23 mouse cellular contexts compared by ENCODE assay signal in the genomic region with DNA sequence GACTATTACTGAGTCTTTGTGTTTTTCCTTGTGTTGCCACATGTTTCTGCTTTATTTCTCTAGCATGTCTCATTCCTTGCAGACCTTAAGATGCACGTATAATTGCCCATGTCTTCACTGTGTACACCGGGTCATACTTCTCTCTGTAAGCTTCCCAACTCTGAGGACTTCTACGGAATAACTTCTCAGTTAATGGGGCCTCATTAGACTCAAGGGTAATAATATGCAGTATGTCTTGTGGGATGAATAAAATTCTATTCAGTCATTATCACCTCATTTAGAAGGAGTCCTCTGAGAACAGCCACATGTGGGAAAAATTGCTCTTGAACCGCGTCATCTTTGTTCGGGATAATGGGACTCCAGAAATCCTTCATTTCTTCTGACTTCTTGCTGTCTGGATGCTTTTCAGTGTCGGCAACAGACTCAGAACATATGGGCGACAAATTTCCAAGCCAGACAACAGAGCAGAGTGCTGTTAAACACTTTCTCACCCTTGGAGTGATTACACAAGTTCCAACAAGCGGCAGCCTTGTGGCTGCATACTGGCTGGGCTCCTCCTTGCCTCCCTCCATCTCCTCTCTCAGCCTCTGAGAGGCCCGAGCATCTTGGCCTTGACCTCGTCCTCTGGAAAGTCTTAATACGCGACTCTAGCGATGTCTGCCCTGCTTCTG. TPM values are rescaled to one million over a fixed set of nuclear protein-coding genes. Genes with fewer than 3 reads are reported as not detected.
DNase-seq lines count a peak whose midpoint lies in the region; ATAC-seq and TF ChIP-seq lines count a peak whose summit lies in the region.
"Had no signal": no experiment of that assay in that cellular context is flagged by ENCODE, and none has a peak within 500 bp of the region (broad histone marks: within the 10 kb centered on the region; RNA-seq: fewer than 3 reads in every experiment).

No protein-coding gene starts in this region.

- no peak overlapping the region for H3K27ac ChIP-seq in lung, embryonic 14.5 days (ENCODE audit: low read depth)
- no peak overlapping the region for H3K27ac ChIP-seq in embryonic facial prominence, embryonic 14.5 days (replicated peaks; ENCODE audit: low read depth, low read length)
- H3K27ac ChIP-seq in limb, embryonic 11.5 days (replicated peaks; ENCODE audit: low read depth, low read length), result no peak overlapping the region
- H3K27ac ChIP-seq: hindbrain, embryonic 10.5 days; hindbrain, embryonic 15.5 days; layer of hippocampus, adult 2 months; midbrain, embryonic 10.5 days; midbrain, embryonic 15.5 days had no signal

- 37% methylated on average over 14 of the region's 14 CpGs for WGBS in lung, embryonic 14.5 days
- 52% methylated on average over 14 of the region's 14 CpGs for WGBS in embryonic facial prominence, embryonic 14.5 days
- WGBS in limb, embryonic 11.5 days, result 56% methylated on average over 14 of the region's 14 CpGs

- no peak overlapping the region for H3K9ac ChIP-seq in lung, embryonic 14.5 days
- H3K9ac ChIP-seq in embryonic facial prominence, embryonic 14.5 days (ENCODE audit: low read depth, low read length), result no peak overlapping the region
- H3K9ac ChIP-seq in limb, embryonic 11.5 days (ENCODE audit: low read length), result no peak overlapping the region
- H3K9ac ChIP-seq: hindbrain, embryonic 15.5 days; midbrain, embryonic 15.5 days had no signal

- no peaks in the 10 kb centered on the region for H3K4me1 ChIP-seq in lung, embryonic 14.5 days (ENCODE audit: insufficient read depth)
- H3K4me1 ChIP-seq in embryonic facial prominence, embryonic 14.5 days (ENCODE audit: control insufficient read depth, insufficient read depth, low read length), result no peaks in the 10 kb centered on the region
- H3K4me1 ChIP-seq in limb, embryonic 11.5 days (ENCODE audit: control insufficient read depth, insufficient read depth, low read length), result no peaks in the 10 kb centered on the region
- H3K4me1 ChIP-seq: midbrain, embryonic 15.5 days had no signal

- no peak for TF ChIP-seq CTCF in lung, embryonic 14.5 days (IDR thresholded peaks at IDR 0.05; ENCODE audit: low read depth)
- TF ChIP-seq CTCF in brain, embryonic 14.5 days (IDR thresholded peaks at IDR 0.05; ENCODE audit: borderline replicate concordance, extremely low read depth, insufficient read depth, insufficient read length), result no peak

- no peak overlapping the region for H3K4me3 ChIP-seq in lung, embryonic 14.5 days (ENCODE audit: low read depth, low read length)
- H3K4me3 ChIP-seq in embryonic facial prominence, embryonic 14.5 days (ENCODE audit: low read depth, low read length), result no peak overlapping the region
- no peak overlapping the region for H3K4me3 ChIP-seq in limb, embryonic 11.5 days (ENCODE audit: low read depth, low read length)
- H3K4me3 ChIP-seq: hindbrain, embryonic 10.5 days; hindbrain, embryonic 15.5 days; layer of hippocampus, adult 2 months; midbrain, embryonic 10.5 days; midbrain, embryonic 15.5 days had no signal

- DNase-seq in lung, embryonic 14.5 days, result peak; percentile 35
- no peak for DNase-seq in lung, postnatal 25 days (ENCODE audit: low spot score)
- DNase-seq in brain, embryonic 14.5 days (ENCODE audit: low read depth), result peak; percentile 65
- DNase-seq in embryonic facial prominence, embryonic 14.5 days (ENCODE audit: low spot score), result peak; percentile 41
- peak; percentile 27 for DNase-seq in limb, embryonic 11.5 days (ENCODE audit: low spot score)
- no peak for DNase-seq in spleen, adult 18-20 months
- no peak for DNase-seq in right cerebral cortex, postnatal 14 days
- DNase-seq: adrenal gland, postnatal 36 days; B cell, adult 2 months; cerebellum, adult 2 months; cerebellum, postnatal 14 days; gastrocnemius, postnatal 14 days; heart, postnatal 14 days; kidney, adult 2 months; kidney, postnatal 36 days; thymus, adult 2 months; thymus, postnatal 4 days had no signal

- peak; percentile 41; the same call in 1 of the 2 replicates for ATAC-seq in lung, embryonic 14.5 days (ENCODE audit: insufficient read depth)
- no peak; the same call in 1 of the 2 replicates for ATAC-seq in embryonic facial prominence, embryonic 14.5 days (ENCODE audit: low read depth)
- no peak for ATAC-seq in limb, embryonic 11.5 days (ENCODE audit: insufficient number of reproducible peaks, low FRiP score, low TSS enrichment, low read depth)
- ATAC-seq: midbrain, embryonic 15.5 days had no signal

- TF ChIP-seq POLR2A in brain, embryonic 14.5 days (IDR thresholded peaks at IDR 0.05; ENCODE audit: borderline replicate concordance, extremely low read depth, insufficient read depth, insufficient read length, poor library complexity, severe bottlenecking), result no peak

- H3K9me3 ChIP-seq in lung, embryonic 14.5 days (ENCODE audit: low read depth, low read length), result no peaks in the 10 kb centered on the region
- no peaks in the 10 kb centered on the region for H3K9me3 ChIP-seq in embryonic facial prominence, embryonic 14.5 days (ENCODE audit: control insufficient read depth, low read length)
- no peaks in the 10 kb centered on the region for H3K9me3 ChIP-seq in limb, embryonic 11.5 days (ENCODE audit: control insufficient read depth, low read length)
- H3K9me3 ChIP-seq: hindbrain, embryonic 10.5 days; hindbrain, embryonic 15.5 days; midbrain, embryonic 10.5 days; midbrain, embryonic 15.5 days had no signal

- H3K4me2 ChIP-seq in lung, embryonic 14.5 days, result no peak overlapping the region
- H3K4me2 ChIP-seq in embryonic facial prominence, embryonic 14.5 days (ENCODE audit: low read depth, low read length), result no peak overlapping the region
- no peak overlapping the region for H3K4me2 ChIP-seq in limb, embryonic 11.5 days (ENCODE audit: low read depth, severe bottlenecking)
- H3K4me2 ChIP-seq: hindbrain, embryonic 15.5 days; liver, embryonic 11.5 days; midbrain, embryonic 15.5 days had no signal

- no peaks in the 10 kb centered on the region for H3K27me3 ChIP-seq in lung, embryonic 14.5 days (ENCODE audit: insufficient read depth, low read length)
- 0 out of 2 replicates have a peak, but pooled peaks cover 3% of the 10 kb centered on the region for H3K27me3 ChIP-seq in embryonic facial prominence, embryonic 14.5 days (replicated peaks; ENCODE audit: control insufficient read depth, insufficient read depth, low read length)
- H3K27me3 ChIP-seq in limb, embryonic 11.5 days (ENCODE audit: control insufficient read depth, insufficient read depth, low read length), result no peaks in the 10 kb centered on the region
- H3K27me3 ChIP-seq: hindbrain, embryonic 15.5 days; midbrain, embryonic 15.5 days had no signal

- H3K36me3 ChIP-seq in lung, embryonic 14.5 days (ENCODE audit: insufficient read depth), result no peaks in the 10 kb centered on the region
- no peaks in the 10 kb centered on the region for H3K36me3 ChIP-seq in embryonic facial prominence, embryonic 14.5 days (ENCODE audit: control insufficient read depth, insufficient read depth, low read length)
- H3K36me3 ChIP-seq in limb, embryonic 11.5 days (ENCODE audit: control insufficient read depth, insufficient read depth, low read length), result no peaks in the 10 kb centered on the region
- H3K36me3 ChIP-seq: hindbrain, embryonic 10.5 days; hindbrain, embryonic 15.5 days; midbrain, embryonic 10.5 days; midbrain, embryonic 15.5 days had no signal

RNA-seq across cellular contexts. Expression of a gene that starts 10.5 kb away (rescaled TPM):
- 151 and 163 TPM in 2 replicates for polyA plus RNA-seq in lung, embryonic 14.5 days (2014; fragmentation: Nextera tagmentation; extraction: Ambion mirVana)
- polyA plus RNA-seq in brain, embryonic 14.5 days (2012; rRNA removed), result 105 and 115 TPM in 2 replicates
- 85.0 and 98.9 TPM in 2 replicates for polyA plus RNA-seq in embryonic facial prominence, embryonic 14.5 days (2014; fragmentation: Nextera tagmentation; extraction: Ambion mirVana)
- polyA plus RNA-seq in limb, embryonic 11.5 days (2014; fragmentation: Nextera tagmentation; extraction: Ambion mirVana), result 170 and 176 TPM in 2 replicates

RNA-seq across cellular contexts. Expression of a gene that starts 43.2 kb away (rescaled TPM):
- polyA plus RNA-seq in lung, embryonic 14.5 days (2014; fragmentation: Nextera tagmentation; extraction: Ambion mirVana), result 0.43 and 0.50 TPM in 2 replicates
- polyA plus RNA-seq in brain, embryonic 14.5 days (2012; rRNA removed), result 0.57 and 1.2 TPM in 2 replicates
- polyA plus RNA-seq in embryonic facial prominence, embryonic 14.5 days (2014; fragmentation: Nextera tagmentation; extraction: Ambion mirVana), result 0.26 and 0.81 TPM in 2 replicates
- polyA plus RNA-seq in limb, embryonic 11.5 days (2014; fragmentation: Nextera tagmentation; extraction: Ambion mirVana), result 0.52 and 0.62 TPM in 2 replicates

RNA-seq across cellular contexts. Expression of a gene that starts 59.3 kb away (rescaled TPM):
- 52.0 and 53.2 TPM in 2 replicates for polyA plus RNA-seq in lung, embryonic 14.5 days (2014; fragmentation: Nextera tagmentation; extraction: Ambion mirVana)
- polyA plus RNA-seq in brain, embryonic 14.5 days (2012; rRNA removed), result 55.7 and 64.5 TPM in 2 replicates
- 41.8 and 45.7 TPM in 2 replicates for polyA plus RNA-seq in embryonic facial prominence, embryonic 14.5 days (2014; fragmentation: Nextera tagmentation; extraction: Ambion mirVana)
- 74.4 and 84.4 TPM in 2 replicates for polyA plus RNA-seq in limb, embryonic 11.5 days (2014; fragmentation: Nextera tagmentation; extraction: Ambion mirVana)

Comparison
In these comparisons a context has a peak if more than half of its experiments do, and no peak if none do; other contexts are left out.
1. DNase-seq: peak in lung, embryonic 14.5 days (single experiment), brain, embryonic 14.5 days (single experiment), embryonic facial prominence, embryonic 14.5 days (single experiment) and limb, embryonic 11.5 days (single experiment); none in lung, postnatal 25 days (single experiment), spleen, adult 18-20 months (0 of 2) and right cerebral cortex, postnatal 14 days (single experiment).